Mouse (Mus musculus): ENCODE results near the gene Usp17lc. TPM values are rescaled to one million over a fixed set of nuclear protein-coding genes. Genes with fewer than 3 reads are reported as not detected.

Usp17lc gene
- polyA plus RNA-seq, 1 experiment from 2014 or later: not detected

Other genes starting within 250 kb of the Usp17lc start
- gene Olfr591, start 236.7 kb upstream of the Usp17lc start, polyA plus RNA-seq (2014; fragmentation: Nextera tagmentation; extraction: Ambion mirVana): not detected in 2 replicates
- gene Olfr592, start 230.3 kb upstream of the Usp17lc start, polyA plus RNA-seq (2014; fragmentation: Nextera tagmentation; extraction: Ambion mirVana): not detected in 2 replicates
- gene Olfr593, start 203.2 kb upstream of the Usp17lc start, polyA plus RNA-seq (2014; fragmentation: Nextera tagmentation; extraction: Ambion mirVana): not detected in 2 replicates
- not detected in 2 replicates for gene Olfr594, start 198.1 kb upstream of the Usp17lc start, polyA plus RNA-seq (2014; fragmentation: Nextera tagmentation; extraction: Ambion mirVana)
- not detected in 2 replicates for gene Usp17ld, start 162.6 kb upstream of the Usp17lc start, polyA plus RNA-seq (2014; fragmentation: Nextera tagmentation; extraction: Ambion mirVana)
- gene Olfr596, start 109.4 kb upstream of the Usp17lc start, polyA plus RNA-seq (2014; fragmentation: Nextera tagmentation; extraction: Ambion mirVana): not detected in 2 replicates
- gene Olfr597, start 98.8 kb upstream of the Usp17lc start, polyA plus RNA-seq (2014; fragmentation: Nextera tagmentation; extraction: Ambion mirVana): not detected in 2 replicates
- not detected in 2 replicates for gene Olfr598, start 91.5 kb upstream of the Usp17lc start, polyA plus RNA-seq (2014; fragmentation: Nextera tagmentation; extraction: Ambion mirVana)
- not detected in 2 replicates for gene Olfr599, start 79.2 kb upstream of the Usp17lc start, polyA plus RNA-seq (2014; fragmentation: Nextera tagmentation; extraction: Ambion mirVana)
- not detected in 2 replicates for gene Olfr600, start 65.4 kb upstream of the Usp17lc start, polyA plus RNA-seq (2014; fragmentation: Nextera tagmentation; extraction: Ambion mirVana)
- gene Olfr601, start 52.4 kb upstream of the Usp17lc start, polyA plus RNA-seq (2014; fragmentation: Nextera tagmentation; extraction: Ambion mirVana): not detected in 2 replicates
- gene Olfr603, start 28.9 kb upstream of the Usp17lc start, polyA plus RNA-seq (2014; fragmentation: Nextera tagmentation; extraction: Ambion mirVana): not detected in 2 replicates
- not detected in 2 replicates for gene Olfr605, start 30.4 kb downstream of the Usp17lc start, polyA plus RNA-seq (2014; fragmentation: Nextera tagmentation; extraction: Ambion mirVana)
- not detected in 2 replicates for gene Olfr606, start 34.0 kb downstream of the Usp17lc start, polyA plus RNA-seq (2014; fragmentation: Nextera tagmentation; extraction: Ambion mirVana)
- not detected in 2 replicates for gene Olfr607, start 49.1 kb downstream of the Usp17lc start, polyA plus RNA-seq (2014; fragmentation: Nextera tagmentation; extraction: Ambion mirVana)
- gene Olfr608, start 54.8 kb downstream of the Usp17lc start, polyA plus RNA-seq (2014; fragmentation: Nextera tagmentation; extraction: Ambion mirVana): not detected in 2 replicates
- not detected in 2 replicates for gene Olfr609, start 83.0 kb downstream of the Usp17lc start, polyA plus RNA-seq (2014; fragmentation: Nextera tagmentation; extraction: Ambion mirVana)
- not detected in 2 replicates for gene Olfr610, start 97.0 kb downstream of the Usp17lc start, polyA plus RNA-seq (2014; fragmentation: Nextera tagmentation; extraction: Ambion mirVana)
- gene Olfr611, start 105.8 kb downstream of the Usp17lc start, polyA plus RNA-seq (2014; fragmentation: Nextera tagmentation; extraction: Ambion mirVana): not detected in 2 replicates
- not detected in 2 replicates for gene Olfr612, start 127.6 kb downstream of the Usp17lc start, polyA plus RNA-seq (2014; fragmentation: Nextera tagmentation; extraction: Ambion mirVana)
- not detected in 2 replicates for gene Olfr613, start 133.0 kb downstream of the Usp17lc start, polyA plus RNA-seq (2014; fragmentation: Nextera tagmentation; extraction: Ambion mirVana)
- not detected in 2 replicates for gene Olfr615, start 141.0 kb downstream of the Usp17lc start, polyA plus RNA-seq (2014; fragmentation: Nextera tagmentation; extraction: Ambion mirVana)
- gene Olfr616, start 154.1 kb downstream of the Usp17lc start, polyA plus RNA-seq (2014; fragmentation: Nextera tagmentation; extraction: Ambion mirVana): not detected in 2 replicates
- gene Olfr617, start 158.0 kb downstream of the Usp17lc start, polyA plus RNA-seq (2014; fragmentation: Nextera tagmentation; extraction: Ambion mirVana): 0.29 TPM in 1 of 2 replicates, not detected in the other
- gene Olfr618, start 175.0 kb downstream of the Usp17lc start, polyA plus RNA-seq (2014; fragmentation: Nextera tagmentation; extraction: Ambion mirVana): 0.09 TPM in 1 of 2 replicates, not detected in the other
- gene Olfr619, start 185.5 kb downstream of the Usp17lc start, polyA plus RNA-seq (2014; fragmentation: Nextera tagmentation; extraction: Ambion mirVana): not detected in 2 replicates
- not detected in 2 replicates for gene Olfr620, start 197.5 kb downstream of the Usp17lc start, polyA plus RNA-seq (2014; fragmentation: Nextera tagmentation; extraction: Ambion mirVana)
- not detected in 2 replicates for gene Olfr622, start 227.6 kb downstream of the Usp17lc start, polyA plus RNA-seq (2014; fragmentation: Nextera tagmentation; extraction: Ambion mirVana)
- not detected in 2 replicates for gene Olfr623, start 248.6 kb downstream of the Usp17lc start, polyA plus RNA-seq (2014; fragmentation: Nextera tagmentation; extraction: Ambion mirVana)

All from hindbrain, embryonic 11.5 days (tissue).